Mouse (Mus musculus) left cerebral cortex, postnatal 14 days (tissue): ENCODE results near the gene Cpa5. TPM values are rescaled to one million over a fixed set of nuclear protein-coding genes. Genes with fewer than 3 reads are reported as not detected.
A peak's percentile ranks its signal among the peaks of the same experiment; 100 is the strongest.

Source experiments
- DNase-seq, 2 experiments: peaks; one replicate each; pipeline ENCODE4 v3.0.0; 2021 to 2022; ENCODE audit warnings: low spot score in 2 of 2, mixed read lengths in 1 of 2
- intact Hi-C: fragments of 180-260 bp; cut with DNase I; formaldehyde crosslinking; loops from one replicate; pipeline ENCODE4 v1.15.1; 2025
- long read RNA-seq, 2 experiments: library from polyadenylated mRNA; stranded (forward); transcript quantifications; one replicate each; pipeline ENCODE4 v2.0.0; 2021
- total RNA-seq, 2 experiments: library from RNA; stranded (reverse); gene quantifications; 2 replicates each; pipeline ENCODE4 v1.2.3; 2021

Gene Cpa5
- not detected for total RNA-seq
- long read RNA-seq, experiment 1 = 0 reads
- long read RNA-seq, experiment 2 = 0 reads

DNA sequence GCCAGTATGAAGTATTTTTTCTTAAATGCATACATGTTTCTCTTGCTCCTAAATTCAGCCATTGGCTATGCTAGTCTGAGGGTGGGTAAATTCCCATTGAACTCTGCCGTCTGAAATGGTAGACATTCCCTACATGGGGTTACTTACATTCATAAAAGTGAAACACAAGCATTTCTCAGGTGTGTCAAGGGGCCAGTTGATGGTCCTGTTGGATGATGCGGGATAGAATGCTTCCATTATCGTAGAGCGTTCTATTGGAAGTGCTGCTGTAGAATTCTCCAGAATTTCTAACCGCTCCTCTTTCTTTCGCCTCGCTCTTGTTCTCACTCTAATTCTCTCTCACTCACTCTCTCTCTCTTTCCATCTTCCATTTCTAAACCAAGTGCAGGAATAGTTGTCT, at the start of gene Cpa5:
TSS of gene Cpa5 (plus strand) at position 301 of the 400 bp plus-strand sequence.
- intact Hi-C loops = no loop called here
- DNase-seq = no peak

DNA sequence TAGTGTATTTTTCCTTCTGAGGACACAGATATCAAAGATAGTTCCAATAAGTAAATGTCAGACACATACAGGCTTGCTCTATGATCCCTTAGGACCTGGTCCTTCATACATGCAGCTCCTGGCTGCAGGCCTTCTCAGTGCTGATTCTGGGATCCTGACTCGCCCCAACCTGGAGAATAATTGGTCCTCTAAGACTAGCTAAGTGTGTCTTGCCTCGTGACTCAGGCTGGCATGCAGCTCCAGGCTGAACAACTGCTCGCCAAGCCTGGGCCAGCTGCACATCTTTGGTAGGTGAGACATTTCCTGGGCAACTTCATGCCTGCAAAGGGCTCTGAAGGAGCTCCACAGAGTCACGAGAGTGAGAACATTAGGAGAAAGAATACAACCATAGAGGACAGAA, 48.7 kb upstream of the Cpa5 start:
- intact Hi-C loops = no loop called here
- no peak for DNase-seq

DNA sequence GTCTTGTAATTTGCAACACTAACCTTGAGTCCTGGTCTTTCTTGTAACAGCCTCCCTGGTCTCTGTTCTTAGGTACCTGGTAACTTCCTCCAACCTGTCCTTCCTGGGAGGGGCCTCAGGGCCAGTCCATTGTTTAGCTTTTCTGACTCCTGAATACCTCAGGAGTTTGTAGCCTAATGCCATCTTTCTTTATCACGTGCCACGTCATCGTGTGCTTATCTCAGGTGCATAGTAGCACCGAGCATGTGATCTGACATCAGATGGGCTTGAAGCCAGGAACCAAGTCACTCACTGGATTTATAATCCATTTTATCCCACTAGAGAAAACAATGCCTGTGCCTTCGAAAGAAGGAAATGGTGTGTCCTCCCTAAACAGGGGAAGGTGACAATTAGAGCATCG, 47.2 kb upstream of the Cpa5 start:
- DNase-seq = no peak
- intact Hi-C loops = no loop called here

GRCm38 (mm10) chr6:30564051-30564450, 46.8 kb upstream of the Cpa5 start:
- no peak for DNase-seq
- intact Hi-C loops = no loop called here

GRCm38 (mm10) chr6:30568069-30568468, 42.7 kb upstream of the Cpa5 start, which contains the start of gene Cpa4:
TSS of gene Cpa4 (plus strand) at chr6:30568369.
- intact Hi-C loops = no loop called here
- no peak for DNase-seq

GRCm38 (mm10) chr6:30569331-30569730, 41.5 kb upstream of the Cpa5 start:
- intact Hi-C loops = no loop called here
- DNase-seq = peak; percentile 43 to 60

GRCm38 (mm10) chr6:30570012-30570411, 40.8 kb upstream of the Cpa5 start:
- intact Hi-C loops = loop anchor here (5.0 kb wide), 1 partner anchor 47 kb away; no protein-coding TSS in a partner anchor
- peak in 1 of 2 experiments; percentile 64 for DNase-seq

GRCm38 (mm10) chr6:30572456-30573311, 38.1 kb upstream of the Cpa5 start:
- intact Hi-C loops = loop anchor here (5.0 kb wide), 1 partner anchor 45 kb away; no protein-coding TSS in a partner anchor

DNA sequence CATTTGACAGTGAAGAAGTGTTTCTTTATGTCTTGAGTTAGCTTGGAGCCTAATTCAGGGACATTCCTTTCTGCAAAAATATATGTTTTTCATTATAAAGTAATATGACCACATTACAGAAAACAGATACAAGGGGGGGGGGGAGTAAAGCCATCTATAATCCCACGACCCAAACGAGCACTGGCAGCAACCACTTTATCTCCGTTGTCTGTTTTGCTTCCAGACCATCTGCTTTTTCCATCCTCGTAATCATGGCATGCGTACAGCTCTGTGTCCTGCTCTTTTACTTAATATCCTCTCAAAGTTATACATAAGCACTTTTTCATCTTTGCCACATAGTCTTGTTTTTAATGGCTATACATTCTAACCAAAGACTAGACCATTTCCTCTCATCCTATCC, 37.4 kb upstream of the Cpa5 start:
- no peak for DNase-seq
- intact Hi-C loops = loop anchor here (5.0 kb wide), 1 partner anchor 44 kb away; no protein-coding TSS in a partner anchor

More at GRCm38 (mm10) chr6:30572456-30573311, 38.1 kb upstream of the Cpa5 start:
- peak; percentile 86 to 93 for DNase-seq

DNA sequence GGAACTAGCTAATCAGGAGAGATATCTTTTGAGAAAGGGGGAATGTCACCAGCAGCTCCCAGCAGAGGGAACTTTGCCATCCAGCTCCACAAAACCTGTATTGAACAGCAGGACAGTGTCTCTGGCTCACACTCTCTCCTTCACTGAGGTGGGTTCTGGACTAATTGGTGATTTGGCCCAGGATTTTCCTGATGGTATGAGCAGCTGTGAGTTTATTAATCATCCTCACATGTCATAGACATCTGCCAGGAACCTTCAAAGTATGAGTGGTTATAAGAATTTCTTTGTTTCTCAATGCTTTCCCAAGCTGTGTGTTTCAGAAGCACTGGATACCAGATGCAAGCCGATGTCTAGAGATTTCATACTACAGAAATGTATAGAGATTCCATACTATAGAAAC, 35.9 kb upstream of the Cpa5 start:
- intact Hi-C loops = loop anchor here (5.0 kb wide), 1 partner anchor 42 kb away; no protein-coding TSS in a partner anchor
- no peak for DNase-seq

GRCm38 (mm10) chr6:30576477-30577203, 34.2 kb upstream of the Cpa5 start:
- intact Hi-C loops = no loop called here
- DNase-seq = no peak

DNA sequence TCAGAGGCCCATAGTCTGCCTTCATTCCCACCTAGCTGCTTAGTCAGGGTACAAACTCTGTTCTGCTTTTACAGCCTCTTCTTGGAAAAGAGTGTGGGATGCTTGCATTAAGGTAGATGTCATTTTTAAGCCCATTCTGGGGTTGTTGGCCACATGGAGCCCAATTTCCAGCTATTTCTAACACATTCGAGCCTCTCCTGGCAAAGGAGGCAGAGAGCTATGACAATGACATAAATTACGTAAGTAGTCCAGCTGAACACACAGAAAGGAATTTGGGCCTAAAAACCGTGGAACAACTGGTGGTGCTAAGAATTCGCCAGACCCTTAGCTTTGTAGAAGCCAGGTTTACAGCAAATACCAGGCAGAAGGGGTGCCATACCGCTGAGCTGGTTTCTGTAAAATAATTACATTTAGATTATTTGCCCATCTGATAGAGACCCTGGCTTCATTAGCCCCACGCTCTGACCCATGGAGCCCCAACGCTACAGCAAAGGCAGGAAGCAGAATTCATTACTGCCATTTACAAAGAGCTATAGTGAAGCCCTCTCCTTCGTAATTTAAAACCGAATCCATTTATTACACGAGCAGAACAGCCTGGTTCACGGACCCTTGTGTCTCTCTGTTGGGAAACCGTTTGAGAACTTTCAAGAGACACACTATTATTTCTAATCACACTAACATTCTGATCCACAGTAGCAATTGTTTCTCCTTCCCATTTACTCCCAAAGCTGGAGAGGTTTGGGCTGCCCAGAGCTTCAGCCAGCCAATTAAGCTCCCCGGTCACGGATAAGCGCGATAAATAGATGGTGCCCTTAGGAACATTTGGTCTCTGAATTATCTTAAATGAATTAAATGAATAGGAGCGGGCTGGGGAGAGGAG, 30.6 kb upstream of the Cpa5 start:
- no peak for DNase-seq
- intact Hi-C loops = no loop called here

DNA sequence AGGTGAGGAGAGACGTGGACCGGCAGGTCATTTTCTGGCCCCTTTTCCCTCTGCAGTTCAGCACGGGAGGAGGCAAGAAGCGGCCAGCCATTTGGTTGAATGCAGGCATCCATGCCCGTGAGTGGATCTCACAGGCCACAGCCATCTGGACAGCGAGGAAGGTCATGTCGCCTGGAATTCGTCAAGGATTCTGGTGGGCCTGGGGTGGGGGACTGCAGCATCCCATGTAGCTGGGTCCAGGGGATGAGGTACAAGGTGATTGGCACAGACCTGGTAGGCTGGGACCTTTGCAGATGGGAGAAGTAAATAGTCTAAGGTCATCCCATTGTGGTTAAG, 30.0 kb upstream of the Cpa5 start:
- intact Hi-C loops = no loop called here
- DNase-seq = no peak

DNA sequence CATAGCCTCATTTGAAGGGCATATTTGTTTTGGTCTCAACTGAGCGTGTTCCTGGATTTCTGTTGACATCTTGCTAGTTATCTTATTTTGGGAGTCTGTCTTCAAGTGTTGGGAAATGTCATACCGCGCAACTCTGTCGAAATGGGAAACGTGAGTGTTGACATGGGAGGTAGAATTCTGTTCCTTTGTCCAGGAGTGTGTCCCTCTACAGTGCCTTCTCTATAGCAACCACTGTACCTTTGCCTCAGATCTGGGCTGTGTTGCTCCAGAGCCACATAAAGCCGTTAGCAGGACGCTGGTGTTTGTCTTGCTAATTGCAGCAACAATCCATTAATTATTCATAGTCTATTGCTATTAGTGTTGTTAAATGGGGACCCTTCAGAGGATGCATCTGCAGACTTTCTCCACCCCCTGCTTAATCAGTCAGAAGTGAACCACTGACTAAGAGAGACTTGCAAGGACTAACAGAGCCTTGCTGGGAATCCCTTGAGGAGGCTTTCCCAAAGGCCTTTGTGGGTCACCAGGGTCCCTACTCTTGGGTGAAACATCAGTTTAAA, 23.8 kb upstream of the Cpa5 start:
- DNase-seq = no peak
- intact Hi-C loops = no loop called here

DNA sequence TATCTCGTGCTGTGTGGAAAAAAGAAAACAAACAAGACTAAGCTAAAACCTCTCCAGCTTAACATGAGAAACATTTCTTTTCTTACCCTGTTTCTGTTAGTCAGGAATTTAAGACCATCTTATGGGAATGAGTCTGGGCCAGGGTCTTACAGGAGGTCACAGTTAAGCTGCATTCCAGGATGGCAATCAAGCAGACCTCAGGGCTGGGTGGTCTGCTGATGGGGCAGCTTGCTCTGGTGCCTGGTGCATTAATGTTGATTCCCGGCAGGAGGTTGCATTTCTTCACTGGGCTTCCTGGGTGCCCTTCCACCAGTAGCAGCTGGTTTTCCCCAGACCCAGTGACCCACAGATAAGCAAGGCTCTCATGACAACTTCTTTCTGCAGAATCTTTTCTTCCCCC, 21.0 kb upstream of the Cpa5 start:
- intact Hi-C loops = no loop called here
- DNase-seq = no peak

DNA sequence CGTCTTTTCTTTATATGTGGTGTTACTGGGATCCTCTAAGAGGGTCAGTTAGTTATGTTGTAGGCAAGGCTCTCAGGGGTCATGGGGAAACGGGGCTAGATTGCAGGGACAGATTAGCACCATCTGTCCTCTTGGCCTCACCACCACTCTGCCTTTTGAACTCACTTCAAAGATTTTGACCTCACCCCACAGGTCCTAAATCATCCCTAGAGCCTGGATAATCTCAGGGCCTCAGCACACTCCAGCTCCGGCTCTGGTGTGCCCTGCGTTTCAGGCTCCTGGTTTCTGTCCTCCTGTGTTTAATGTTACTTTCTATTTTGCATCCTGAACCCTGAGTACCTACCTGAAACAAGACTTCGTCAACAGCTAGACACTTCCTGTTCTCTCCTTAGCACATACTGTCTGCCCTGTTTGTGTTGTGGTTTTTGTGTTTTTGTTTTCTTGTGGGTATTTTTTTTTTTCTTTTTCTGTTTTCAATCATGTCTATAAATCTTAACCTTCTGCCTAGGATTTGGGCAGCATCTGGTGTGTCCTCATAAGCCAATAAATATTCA, 18.9 kb upstream of the Cpa5 start:
- no peak for DNase-seq
- intact Hi-C loops = no loop called here

DNA sequence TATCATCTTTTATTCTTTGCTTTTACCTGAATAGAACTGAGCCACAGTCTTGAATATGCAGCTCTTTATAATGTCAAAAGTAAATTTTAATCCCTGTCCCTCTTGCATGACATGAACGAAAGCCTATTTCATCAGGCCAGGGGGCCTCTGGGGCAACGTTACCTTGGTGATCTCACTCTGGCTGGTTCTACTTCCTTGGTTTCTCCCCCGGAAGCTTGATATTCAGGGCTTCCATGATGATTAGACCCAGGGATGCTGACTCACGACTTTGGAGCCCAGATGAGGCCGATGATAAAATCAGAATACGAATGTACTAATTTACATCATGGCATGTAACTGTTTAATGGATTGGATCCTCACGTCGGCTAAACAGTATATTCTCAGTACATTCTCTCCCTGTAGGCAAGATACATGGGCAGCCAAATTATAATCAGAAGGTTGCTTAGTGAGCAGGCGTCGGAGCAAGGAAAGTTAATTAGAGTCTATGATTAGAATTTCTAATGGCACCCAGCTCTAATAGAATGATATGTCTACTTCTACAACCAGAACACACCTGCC, 18.3 kb upstream of the Cpa5 start:
- no peak for DNase-seq
- intact Hi-C loops = no loop called here

- DNase-seq = no peak
- intact Hi-C loops = no loop called here
Observed at GRCm38 (mm10) chr6:30594364-30594763, 16.4 kb upstream of the Cpa5 start.
